Mouse (Mus musculus): Measurements from ENCODE around the gene Lsp1.

The Lsp1 gene

DNA sequence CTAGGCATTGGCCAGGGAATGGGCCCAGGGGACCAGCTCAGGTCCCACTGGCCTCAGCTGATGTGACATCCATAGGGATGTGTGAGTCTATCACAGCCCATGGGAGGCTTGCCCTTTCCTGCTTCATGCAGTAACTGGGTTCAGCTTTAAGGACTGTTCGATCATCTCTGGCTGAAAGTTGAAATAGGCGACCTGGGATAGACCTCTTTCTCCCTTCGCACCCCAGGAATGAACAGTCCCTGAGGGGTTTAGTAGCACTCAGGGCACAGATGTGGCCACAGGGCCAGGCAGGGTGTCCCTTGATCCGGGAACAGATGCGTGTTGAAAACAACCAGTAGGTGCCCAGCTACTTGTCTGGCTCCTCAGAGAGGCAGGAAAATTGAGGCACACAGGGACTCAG lies 15.7 kb downstream of the Lsp1 start:
- DNase-seq (ENCODE audit: low read depth, low spot score), result no peak

DNA sequence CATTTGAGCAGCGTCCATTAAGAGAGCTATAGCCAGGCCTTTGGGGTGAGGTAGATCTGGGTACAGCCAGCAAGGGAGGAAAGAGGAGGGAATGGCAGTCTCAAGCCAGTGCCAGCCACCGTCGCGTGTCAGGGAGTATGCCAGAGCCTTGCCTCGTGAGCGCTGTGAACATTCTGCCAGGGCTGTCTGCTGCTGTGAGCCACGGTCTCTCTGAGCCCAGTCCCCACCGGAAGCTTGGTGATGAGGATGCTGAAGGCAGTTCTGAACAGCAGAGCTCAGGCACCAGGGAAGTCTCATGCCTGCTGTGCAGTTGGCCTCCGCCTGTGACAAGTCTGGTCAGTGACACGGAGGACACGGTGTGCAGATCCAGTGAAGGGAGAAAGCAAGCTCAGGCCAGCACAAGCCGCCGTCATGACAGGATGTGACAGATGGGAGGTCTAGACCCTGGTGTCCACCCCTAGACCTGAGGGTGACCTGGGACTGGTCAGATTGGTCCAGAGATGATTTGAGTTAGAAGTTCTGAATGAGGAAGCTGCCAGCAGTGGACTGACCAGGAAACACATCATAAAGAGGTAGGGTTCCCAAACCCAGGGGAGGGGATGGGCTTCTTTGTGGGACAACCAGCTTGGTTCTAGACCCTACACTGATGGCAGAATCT lies 16.3 kb downstream of the Lsp1 start:
- DNase-seq (ENCODE audit: low read depth, low spot score), result no peak

DNA sequence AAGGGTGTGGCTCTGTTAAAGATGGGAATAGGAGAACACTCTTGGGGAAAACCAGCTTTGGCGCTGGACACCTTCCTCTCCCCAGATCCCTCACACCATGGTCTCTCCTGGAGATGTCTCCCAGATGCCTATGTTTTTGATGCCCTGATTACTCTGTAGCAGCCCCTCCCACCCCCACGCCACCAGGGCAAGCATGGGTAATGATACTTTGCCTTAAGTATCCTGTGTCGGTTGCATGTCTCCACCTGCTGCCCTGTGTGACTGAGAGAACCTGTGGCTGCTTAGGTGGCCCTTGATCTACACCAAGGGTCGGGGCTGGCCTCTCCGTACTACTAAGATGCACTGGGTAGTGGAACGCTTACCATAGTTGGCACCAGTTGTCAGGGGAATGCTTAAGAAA lies 17.4 kb downstream of the Lsp1 start:
- DNase-seq (ENCODE audit: low read depth, low spot score), result no peak

DNA sequence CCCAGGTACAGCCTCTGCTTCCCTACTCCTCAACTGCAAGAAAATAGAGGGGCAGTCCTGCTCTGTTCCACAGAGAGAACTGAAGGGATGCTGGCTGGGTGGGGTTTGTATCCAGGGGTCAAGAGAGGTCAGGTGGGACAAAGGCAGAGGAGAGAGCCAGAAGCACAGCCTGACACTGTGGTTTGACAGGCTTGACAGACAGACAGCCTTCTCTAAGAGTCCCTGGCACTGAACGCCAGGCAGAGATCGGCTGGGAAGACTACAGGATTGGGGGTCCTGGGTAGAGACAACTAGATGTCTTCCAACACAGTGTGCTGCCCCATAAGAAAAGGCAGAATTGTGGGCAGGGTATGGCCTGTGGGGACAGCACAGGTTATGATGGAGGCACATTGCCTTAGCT lies 18.0 kb downstream of the Lsp1 start:
- DNase-seq (ENCODE audit: low read depth, low spot score), result no peak

DNA sequence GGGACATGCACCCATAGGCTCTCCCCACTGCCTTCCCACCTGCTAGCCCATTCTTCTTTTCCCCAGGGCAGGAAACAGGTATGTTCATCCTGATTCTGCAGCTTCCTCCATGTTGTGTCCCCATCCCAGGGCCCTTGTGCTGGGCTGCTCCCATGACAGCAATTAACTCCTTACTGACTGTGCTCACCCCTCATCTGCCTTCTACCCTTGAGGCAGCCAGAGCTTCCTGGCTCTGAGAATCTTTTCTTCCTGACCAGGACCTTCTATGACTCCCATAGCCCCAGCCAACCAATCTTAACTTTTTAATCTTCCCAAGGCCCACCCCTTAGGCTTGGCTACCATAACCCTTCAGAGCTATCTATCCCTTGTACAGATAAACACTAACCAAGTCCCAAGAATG lies 18.7 kb downstream of the Lsp1 start:
- no peak for DNase-seq (ENCODE audit: low read depth, low spot score)

DNA sequence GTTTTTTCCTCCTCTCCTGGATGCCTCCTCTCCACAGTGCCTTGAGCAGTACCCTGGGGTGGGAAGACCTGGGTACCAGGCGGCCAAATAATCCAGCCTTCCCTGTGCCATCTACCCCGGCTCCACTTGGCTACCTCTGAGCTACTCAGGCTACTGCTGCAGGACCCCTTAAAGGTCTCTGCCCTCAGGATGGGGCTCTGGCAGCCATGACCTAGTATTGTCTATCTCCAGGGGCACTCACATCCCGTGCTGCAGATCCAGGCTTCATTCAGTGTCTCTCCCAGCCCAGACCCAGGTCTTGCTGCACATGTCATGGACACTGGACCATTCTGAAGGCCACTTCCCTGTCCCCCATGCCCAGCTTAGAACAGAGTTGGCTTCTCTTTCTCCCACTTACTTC lies 19.3 kb downstream of the Lsp1 start:
- DNase-seq (ENCODE audit: low read depth, low spot score), result no peak

DNA sequence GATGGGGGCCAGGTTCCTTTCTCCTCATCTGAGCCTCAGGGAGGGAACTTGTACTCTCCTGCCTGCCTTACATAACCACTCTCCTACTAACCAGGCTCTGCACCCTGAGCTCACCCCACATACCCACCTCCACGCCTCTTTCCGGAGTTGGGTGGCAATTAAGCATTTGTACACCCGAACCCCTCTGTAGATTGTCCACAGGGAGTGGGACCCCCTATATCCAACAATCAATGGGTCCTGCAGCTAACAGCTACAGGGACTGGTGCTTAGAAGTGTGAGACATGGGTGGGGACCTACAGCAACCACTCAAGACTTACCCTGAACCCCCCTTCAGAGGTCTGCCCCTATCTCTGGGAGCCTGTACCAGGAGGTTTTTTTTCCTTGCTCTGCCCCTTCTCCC lies 20.1 kb downstream of the Lsp1 start:
- no peak for DNase-seq (ENCODE audit: low read depth, low spot score)

DNA sequence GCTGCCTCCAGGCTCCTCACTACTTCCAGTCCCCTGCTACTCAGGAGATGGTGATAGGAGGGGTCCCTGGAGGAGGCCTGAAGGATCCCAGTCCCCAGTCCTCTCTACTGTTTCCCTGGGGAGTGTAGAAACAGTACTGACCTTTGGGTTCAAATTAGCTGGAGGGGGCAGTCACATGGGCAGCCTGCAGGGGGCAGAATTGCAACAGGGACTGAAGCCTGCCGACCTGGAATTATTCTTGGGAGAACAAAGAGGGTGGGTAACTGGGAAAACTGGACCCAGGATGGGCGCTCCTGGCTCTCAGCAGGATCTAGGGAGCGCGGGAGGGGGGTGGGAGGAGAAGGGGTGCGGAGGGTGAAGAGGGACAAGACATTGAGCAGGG lies 20.6 kb downstream of the Lsp1 start:
- DNase-seq (ENCODE audit: low read depth, low spot score), result peak; percentile 59

DNA sequence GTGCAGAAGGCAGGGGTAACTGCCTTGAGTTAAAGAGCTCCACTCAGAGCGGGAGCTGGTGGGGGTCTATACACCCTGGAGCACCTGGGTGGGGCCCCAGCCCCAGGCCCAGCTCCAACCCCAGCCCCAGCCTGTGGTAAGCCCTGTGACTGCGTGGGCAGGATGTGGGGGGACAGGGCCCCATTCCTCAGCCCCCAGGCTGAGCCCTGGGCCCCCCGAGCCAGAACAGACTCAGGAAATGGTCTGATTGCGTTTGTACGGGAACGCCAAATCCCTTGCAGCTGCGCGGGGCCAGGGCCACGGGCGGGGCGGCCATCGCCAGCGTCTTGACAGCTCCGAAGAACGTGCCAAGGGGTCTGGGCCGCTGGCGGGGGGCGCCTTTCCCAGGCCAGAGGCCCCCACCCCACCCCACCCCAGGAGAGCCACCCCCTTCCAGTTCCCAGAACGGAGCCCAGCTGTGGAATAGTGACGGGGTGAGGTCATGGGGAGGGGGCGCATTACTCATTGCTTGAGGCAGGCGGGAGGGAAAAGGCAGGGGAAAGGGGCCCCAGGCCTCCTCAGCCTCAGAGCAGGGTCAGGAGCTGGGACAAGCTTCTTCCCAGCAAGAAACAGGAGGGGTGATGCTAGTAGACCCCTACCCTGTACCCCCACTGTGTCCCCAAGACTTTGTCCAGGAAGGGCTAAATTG lies 21.1 kb downstream of the Lsp1 start:
- DNase-seq (ENCODE audit: low read depth, low spot score), result peak; percentile 16

DNA sequence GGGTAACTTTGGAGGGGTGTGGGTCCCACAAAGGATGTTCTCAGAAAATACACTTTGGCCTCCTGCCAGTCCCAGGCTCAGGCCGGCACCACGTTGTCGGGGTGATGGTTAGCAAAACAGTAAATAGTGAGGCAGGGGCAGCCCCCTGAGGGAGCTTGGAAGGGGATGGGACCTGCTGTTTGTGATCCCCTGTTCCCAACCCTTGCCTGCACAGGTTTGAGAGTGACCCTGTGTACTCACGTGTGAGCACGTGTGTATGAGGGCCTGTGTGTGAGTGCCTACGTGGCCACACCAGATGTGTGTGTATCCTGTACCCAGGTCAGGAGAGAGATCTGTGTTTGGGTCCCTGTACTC lies 21.6 kb downstream of the Lsp1 start:
- no peak for DNase-seq (ENCODE audit: low read depth, low spot score)

DNA sequence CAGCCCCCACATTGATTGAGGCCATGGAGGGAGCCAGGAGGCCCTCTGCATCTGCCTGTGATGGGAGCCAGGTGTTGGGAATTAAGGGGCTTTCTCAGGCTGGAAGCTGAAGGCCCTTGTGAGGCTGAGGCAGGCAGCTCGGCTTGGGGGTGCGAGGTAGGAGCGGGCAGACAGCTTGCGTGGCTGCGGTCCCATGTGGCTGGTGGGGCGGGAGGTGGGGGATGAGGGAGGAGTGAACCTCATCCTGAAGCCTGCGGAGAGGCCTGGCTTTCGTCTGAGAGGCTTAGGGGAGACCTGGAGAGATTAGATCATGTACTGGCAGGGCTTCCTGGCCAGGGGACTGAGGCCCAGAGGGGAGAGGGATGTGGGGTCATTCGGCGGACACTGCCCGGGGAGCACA lies 22.5 kb downstream of the Lsp1 start:
- DNase-seq (ENCODE audit: low read depth, low spot score), result no peak

DNA sequence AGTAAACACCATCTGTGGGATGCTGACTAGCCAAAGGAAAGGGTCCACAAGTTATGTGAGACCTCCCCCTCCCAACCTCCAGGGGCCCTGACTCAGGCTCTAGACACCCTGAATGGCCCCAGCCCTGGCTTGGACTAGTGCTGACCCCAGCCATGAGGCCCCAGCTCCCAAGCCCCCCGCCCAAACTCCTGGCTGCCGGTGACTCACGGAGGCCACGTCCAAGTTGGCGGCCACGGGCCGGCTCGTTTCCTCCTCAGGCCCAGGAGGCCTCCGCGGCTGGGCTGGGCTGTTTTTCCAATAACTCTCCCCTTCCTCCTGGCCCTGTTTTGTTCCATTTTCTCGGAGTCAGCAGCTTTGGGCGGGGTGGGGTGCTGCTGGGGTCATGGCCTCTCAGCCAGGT lies 24.2 kb downstream of the Lsp1 start:
- DNase-seq (ENCODE audit: low read depth, low spot score), result no peak

DNA sequence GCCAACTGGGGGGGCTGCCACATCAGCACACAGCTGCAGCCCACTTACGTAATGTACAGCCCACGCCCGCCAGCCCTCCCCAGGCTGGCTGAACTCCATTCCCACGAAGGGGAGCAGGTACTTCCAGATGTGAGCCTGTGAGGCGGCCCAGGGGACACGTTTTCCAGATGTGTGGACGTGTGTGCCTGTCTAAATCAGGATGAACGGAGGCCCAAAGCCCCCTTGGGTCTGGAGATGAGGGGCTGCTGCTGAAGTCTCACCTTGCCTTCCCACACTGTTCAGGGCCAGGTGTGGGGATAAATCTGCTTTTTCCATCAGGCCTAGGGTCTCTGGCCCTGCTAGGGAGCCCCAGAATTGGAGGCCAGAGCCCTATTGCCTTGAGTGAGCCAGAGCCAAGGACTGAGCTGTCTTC lies 26.1 kb downstream of the Lsp1 start:
- no peak for DNase-seq (ENCODE audit: low read depth, low spot score)

DNA sequence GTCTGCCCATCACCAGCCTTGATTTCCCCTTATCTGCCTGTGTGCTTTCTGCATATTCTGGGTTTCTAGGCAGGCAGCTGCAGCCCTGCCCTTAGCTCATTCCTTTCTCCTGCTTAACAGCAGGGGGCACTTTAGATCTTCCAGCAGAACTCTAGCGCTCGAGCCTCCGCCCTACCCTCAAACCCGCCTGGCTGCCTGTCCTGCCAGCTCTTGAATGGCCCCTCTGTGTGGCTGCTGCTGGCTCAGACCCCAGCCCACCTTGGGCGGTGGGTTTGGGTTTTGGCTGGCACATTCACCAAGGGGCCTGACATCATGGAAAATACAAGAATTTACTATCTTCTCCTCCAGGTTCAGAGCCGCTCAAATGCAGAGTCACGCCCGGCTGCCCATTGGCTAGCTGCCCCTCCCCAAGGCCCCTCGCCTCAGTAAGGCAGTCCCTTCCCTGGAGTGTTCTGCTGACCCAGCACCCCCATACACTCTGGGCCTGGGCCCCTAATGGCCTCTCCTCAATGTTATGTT lies 26.8 kb downstream of the Lsp1 start:
- DNase-seq (ENCODE audit: low read depth, low spot score), result peak; percentile 72

DNA sequence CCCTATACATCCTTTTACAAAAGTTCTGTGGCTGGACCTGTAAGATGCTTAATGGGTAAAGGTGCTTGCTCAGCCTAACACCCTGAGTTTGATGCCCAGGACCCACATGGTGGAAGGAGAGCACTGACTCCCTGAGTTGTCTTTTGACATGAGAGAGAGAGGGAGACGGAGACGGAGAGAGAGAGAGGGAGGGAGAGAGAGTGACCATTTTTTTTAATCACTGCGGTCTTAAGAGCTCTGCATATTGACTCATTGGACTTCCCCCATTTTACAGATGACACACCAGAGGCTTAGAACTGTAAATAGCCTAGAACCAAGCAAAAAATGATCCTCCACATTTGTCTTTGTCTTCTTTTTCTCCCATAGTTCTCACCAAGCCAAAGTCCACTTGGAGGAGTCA lies 27.4 kb downstream of the Lsp1 start:
- no peak for DNase-seq (ENCODE audit: low read depth, low spot score)

DNA sequence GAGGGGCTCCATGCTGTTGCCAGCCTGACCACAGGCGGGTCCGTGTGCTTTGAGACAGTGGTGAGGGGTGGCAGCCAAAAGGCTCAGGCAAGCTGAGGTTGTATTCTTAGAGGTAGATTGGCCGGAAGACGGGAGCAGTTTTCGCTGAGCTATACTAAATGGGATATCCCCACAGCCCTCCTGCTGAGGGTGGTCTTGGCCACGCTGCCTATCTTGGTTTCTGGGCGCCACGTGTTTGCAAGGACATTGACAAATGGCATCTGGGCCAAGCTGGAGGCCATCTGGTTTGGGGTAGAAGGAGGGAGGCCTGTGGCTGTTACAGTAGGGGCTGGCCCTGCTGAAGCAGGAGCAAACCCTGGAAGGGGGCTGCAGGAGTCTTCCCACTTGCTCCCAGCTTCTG lies 32.9 kb downstream of the Lsp1 start:
- DNase-seq (ENCODE audit: low read depth, low spot score), result no peak

DNA sequence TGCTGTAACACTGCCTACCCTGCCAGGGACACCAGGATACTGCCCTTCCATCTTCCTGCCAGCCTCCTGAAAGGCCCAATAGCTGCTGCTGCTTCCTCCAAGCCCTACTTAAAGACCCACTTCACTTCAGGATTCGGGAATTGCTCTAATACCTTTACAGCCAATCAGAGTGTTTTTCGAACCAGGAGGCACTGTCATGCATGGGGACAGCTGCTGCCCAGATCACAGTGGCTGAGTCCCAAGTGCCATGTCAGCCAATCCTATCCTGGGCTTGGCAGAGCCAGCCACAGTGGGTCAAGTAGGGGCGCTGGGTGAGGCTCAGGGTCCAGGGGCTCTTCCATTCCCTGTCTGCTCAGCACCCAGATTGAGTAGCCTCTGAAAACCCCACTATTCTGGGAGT lies 35.5 kb downstream of the Lsp1 start:
- no peak for DNase-seq (ENCODE audit: low read depth, low spot score)

DNA sequence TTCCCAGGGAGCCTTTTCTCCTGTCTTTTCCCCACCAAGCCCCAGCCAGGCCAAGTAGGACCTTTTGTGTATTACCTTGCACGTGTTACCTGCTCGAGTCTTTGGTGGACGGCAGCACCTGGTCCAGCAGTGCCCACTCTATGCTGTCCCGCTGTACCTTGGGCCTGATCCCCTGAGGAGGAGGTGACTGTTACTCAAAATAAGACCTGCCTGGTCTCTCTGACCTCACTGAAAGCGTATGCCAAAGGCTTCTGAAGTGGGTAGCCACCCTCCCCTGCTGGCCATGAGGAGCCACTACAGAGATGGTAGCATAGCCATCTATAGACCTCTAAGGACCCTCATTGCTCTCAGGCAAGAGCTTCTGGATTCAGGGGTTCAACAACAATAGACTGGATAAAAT lies 36.2 kb downstream of the Lsp1 start:
- DNase-seq (ENCODE audit: low read depth, low spot score), result no peak

DNA sequence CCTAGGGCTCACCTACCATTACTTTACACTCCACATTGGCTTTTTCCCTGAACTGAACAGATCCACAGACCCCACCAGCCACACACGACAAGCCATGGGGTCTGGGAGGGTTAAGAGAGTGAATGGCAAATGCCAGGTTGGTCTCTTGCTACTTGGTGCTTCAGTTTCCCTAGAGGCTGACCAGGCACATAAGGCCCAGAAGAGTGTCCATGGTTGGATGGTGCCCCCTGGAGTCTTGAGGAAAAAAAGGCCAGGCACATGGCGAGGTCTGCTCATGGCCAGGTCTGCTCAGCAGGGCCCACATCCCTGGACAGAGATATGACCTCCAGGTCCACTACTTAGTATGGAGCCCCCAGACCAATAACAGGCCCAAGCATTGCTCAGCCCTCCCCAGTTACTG lies 37.2 kb downstream of the Lsp1 start:
- DNase-seq (ENCODE audit: low read depth, low spot score), result no peak

DNA sequence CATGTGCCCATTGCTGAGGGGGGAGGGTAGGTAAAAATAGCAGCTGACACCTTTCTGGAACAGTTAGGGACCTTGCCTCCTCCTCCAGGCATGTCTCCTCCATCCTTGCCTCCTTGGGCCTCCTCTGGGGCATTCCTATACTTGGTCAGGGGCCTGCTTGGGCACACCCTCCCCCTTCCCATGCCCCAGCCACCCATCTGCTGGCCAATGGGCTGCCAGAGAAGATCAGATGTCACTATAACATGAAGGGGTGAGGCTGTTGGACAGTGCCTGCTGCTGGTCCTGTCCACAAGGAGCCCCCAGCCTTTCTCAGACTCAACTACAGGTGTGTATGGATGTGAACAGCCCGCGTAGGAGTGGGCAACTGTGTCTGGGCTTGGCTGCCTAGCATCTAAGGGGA lies 38.0 kb downstream of the Lsp1 start, which contains the start of gene Tnnt3:
Tnnt3 (plus strand) TSS at position 262 of the 400 bp plus-strand sequence.
- no peak for DNase-seq (ENCODE audit: low read depth, low spot score)

DNA sequence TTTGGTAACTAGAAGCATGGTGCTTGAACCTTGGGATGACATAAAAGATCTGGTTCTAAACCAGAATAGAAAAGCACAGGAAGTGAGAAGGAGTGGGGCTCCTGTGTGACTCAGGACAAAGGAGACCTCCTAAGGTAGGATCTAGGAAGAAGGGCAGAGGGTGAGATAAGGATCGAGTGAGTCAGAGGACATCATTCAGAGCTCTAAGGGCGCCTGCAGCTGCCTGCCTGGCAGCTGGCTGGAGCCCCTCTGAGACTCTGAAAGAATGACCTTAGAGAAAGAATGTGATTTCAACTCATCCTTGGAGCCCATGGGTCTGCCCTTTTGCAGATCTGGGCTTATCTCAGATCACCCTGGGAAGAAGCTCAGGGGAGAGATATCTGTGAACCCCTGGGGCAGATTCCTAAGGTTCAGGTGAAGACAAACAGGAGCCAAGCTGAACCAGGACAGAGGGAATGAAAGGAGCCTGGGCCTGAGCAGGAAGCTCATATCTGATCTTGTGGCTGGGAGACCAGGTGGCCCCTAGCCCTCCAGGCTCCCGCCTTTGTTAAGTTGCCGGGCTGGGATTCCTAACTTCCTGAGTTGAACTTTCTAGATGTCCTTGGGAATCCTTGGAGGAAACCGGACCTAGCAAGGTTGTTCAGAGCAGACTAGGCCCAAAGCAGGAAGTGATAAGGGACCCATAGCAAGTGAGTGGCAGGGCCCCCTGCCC lies 38.6 kb downstream of the Lsp1 start:
- peak; percentile 52 for DNase-seq (ENCODE audit: low read depth, low spot score)

DNA sequence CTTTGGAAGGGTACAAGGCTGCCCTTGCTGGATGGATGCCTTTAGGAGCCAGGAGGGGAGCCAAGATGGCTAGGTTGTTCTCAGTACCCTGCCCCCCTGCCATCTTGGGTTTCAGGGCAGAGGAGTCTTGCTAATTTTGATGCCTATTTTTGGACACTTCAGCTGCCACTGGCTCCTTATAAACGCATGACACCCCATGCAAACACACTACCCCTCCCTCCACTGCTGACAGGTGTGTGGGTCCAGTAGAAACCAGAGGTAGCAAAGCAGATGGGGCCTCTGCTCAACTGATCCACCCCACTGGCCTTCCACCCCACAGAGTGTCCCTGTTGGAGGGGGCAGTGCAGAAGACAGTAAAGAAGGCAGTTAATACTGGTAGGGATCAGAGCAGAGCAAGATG lies 39.4 kb downstream of the Lsp1 start:
- no peak for DNase-seq (ENCODE audit: low read depth, low spot score)

DNA sequence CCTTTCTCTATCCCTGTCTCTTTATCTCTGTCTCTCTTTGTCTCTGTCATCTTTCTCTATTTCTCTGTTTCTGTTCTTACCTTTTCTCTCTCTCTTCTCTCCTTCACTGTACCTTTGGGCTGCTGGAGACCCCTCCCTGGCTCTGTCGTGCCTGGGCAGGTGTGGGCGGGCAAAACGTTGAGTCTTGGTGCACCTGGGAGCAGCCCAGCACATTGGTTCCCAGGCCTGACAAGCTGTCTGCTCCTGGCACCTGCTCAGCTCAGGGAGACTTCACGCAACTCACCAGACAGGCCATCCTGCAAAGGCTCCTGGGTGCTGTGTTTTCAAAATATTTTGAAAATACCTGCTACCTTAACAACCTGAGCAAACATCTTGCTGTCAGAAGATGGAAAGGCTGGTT lies 42.6 kb downstream of the Lsp1 start:
- no peak for DNase-seq (ENCODE audit: low read depth, low spot score)

All from ZHBTc4 (cell line).